Mouse (Mus musculus): ENCODE results near the gene Clcc1.
"Not testable (repeated sequence)": the region's sequence is repeated elsewhere in the genome, so short reads cannot be mapped to it uniquely, and the experiment has no call there.

Clcc1 gene

GRCm38 (mm10) chr3:108653710-108654379, at the start of gene Clcc1:
Gene Clcc1, plus strand, starts transcription at chr3:108653913.
- peak; percentile 50 for DNase-seq (ENCODE audit: extremely low spot score, low read depth, low spot score)

GRCm38 (mm10) chr3:108608906-108609305, 44.8 kb upstream of the Clcc1 start:
- no peak for DNase-seq (ENCODE audit: extremely low spot score, low read depth, low spot score)

- DNase-seq (ENCODE audit: extremely low spot score, low read depth, low spot score), result no peak
These were observed 19.0 kb upstream of the Clcc1 start for GRCm38 (mm10) chr3:108634761-108635160.

GRCm38 (mm10) chr3:108639412-108639811, 14.3 kb upstream of the Clcc1 start:
- no peak for DNase-seq (ENCODE audit: extremely low spot score, low read depth, low spot score)

- DNase-seq (ENCODE audit: extremely low spot score, low read depth, low spot score), result no peak
These were observed 12.7 kb upstream of the Clcc1 start for GRCm38 (mm10) chr3:108640998-108641397.

GRCm38 (mm10) chr3:108644856-108645255, 8.9 kb upstream of the Clcc1 start:
- DNase-seq (ENCODE audit: extremely low spot score, low read depth, low spot score), result no peak

- DNase-seq (ENCODE audit: extremely low spot score, low read depth, low spot score), result no peak
These were observed 7.7 kb upstream of the Clcc1 start for GRCm38 (mm10) chr3:108646036-108646435.

GRCm38 (mm10) chr3:108647681-108648080, 6.0 kb upstream of the Clcc1 start:
- not testable (repeated sequence) for DNase-seq (ENCODE audit: extremely low spot score, low read depth, low spot score)

- no peak for DNase-seq (ENCODE audit: extremely low spot score, low read depth, low spot score)
These were observed 659 bp upstream of the Clcc1 start for GRCm38 (mm10) chr3:108652866-108653642.

GRCm38 (mm10) chr3:108654566-108654965, 853 bp downstream of the Clcc1 start:
- DNase-seq (ENCODE audit: extremely low spot score, low read depth, low spot score), result no peak

GRCm38 (mm10) chr3:108655486-108655885, 1.8 kb downstream of the Clcc1 start:
- no peak for DNase-seq (ENCODE audit: extremely low spot score, low read depth, low spot score)

GRCm38 (mm10) chr3:108658612-108659011, 4.9 kb downstream of the Clcc1 start:
- no peak for DNase-seq (ENCODE audit: extremely low spot score, low read depth, low spot score)

- DNase-seq (ENCODE audit: extremely low spot score, low read depth, low spot score), result no peak
These were observed 7.2 kb downstream of the Clcc1 start for GRCm38 (mm10) chr3:108660941-108661340.

GRCm38 (mm10) chr3:108676616-108677015, 22.9 kb downstream of the Clcc1 start:
- DNase-seq (ENCODE audit: extremely low spot score, low read depth, low spot score), result no peak

- no peak for DNase-seq (ENCODE audit: extremely low spot score, low read depth, low spot score)
These were observed 27.3 kb downstream of the Clcc1 start for GRCm38 (mm10) chr3:108681004-108681403.

GRCm38 (mm10) chr3:108683597-108683996, 29.9 kb downstream of the Clcc1 start:
- not testable (repeated sequence) for DNase-seq (ENCODE audit: extremely low spot score, low read depth, low spot score)

- DNase-seq (ENCODE audit: extremely low spot score, low read depth, low spot score), result no peak
These were observed 32.0 kb downstream of the Clcc1 start for GRCm38 (mm10) chr3:108685701-108686100.

- no peak for DNase-seq (ENCODE audit: extremely low spot score, low read depth, low spot score)
These were observed 35.3 kb downstream of the Clcc1 start for GRCm38 (mm10) chr3:108689015-108689441.

GRCm38 (mm10) chr3:108689446-108689845, 35.7 kb downstream of the Clcc1 start:
- DNase-seq (ENCODE audit: extremely low spot score, low read depth, low spot score), result no peak

- no peak for DNase-seq (ENCODE audit: extremely low spot score, low read depth, low spot score)
These were observed 36.3 kb downstream of the Clcc1 start for GRCm38 (mm10) chr3:108689979-108690378.

- DNase-seq (ENCODE audit: extremely low spot score, low read depth, low spot score), result no peak
These were observed 40.6 kb downstream of the Clcc1 start for GRCm38 (mm10) chr3:108694321-108694720.

GRCm38 (mm10) chr3:108698662-108699061, 44.9 kb downstream of the Clcc1 start:
- no peak for DNase-seq (ENCODE audit: extremely low spot score, low read depth, low spot score)

Data from hindlimb bud, embryonic 11.5 days (tissue).